Mouse (Mus musculus) adrenal gland, postnatal 14 days (tissue): ENCODE data around the gene Ptprd. TPM values are rescaled to one million over a fixed set of nuclear protein-coding genes. Genes with fewer than 3 reads are reported as not detected.

Experiments
- DNase-seq: peaks from one replicate; pipeline ENCODE4 v3.0.0; 2021; ENCODE audit warnings: mixed read lengths
- total RNA-seq: library from RNA; stranded (reverse); gene quantifications from 2 replicates; pipeline ENCODE4 v1.2.3, GENCODE M21; 2021

Ptprd gene
- total RNA-seq, 1 experiment from 2014 or later, result 101 TPM

GRCm38 (mm10) chr4:76014151-76014840 lies 2197.5 kb downstream of the Ptprd start:
- DNase-seq, result no peak

- no peak for DNase-seq
Measured at GRCm38 (mm10) chr4:76008580-76008979, 2203.2 kb downstream of the Ptprd start.

- DNase-seq, result no peak
Measured at GRCm38 (mm10) chr4:76007219-76007618, 2204.5 kb downstream of the Ptprd start.

GRCm38 (mm10) chr4:76006717-76007116 lies 2205.0 kb downstream of the Ptprd start:
- no peak for DNase-seq

GRCm38 (mm10) chr4:76004161-76004560 lies 2207.6 kb downstream of the Ptprd start:
- DNase-seq, result no peak

- DNase-seq, result no peak
Measured at GRCm38 (mm10) chr4:76000258-76000657, 2211.5 kb downstream of the Ptprd start.

- DNase-seq, result no peak
Measured at GRCm38 (mm10) chr4:75995841-75996240, 2215.9 kb downstream of the Ptprd start.

GRCm38 (mm10) chr4:75994576-75994975 lies 2217.2 kb downstream of the Ptprd start:
- DNase-seq, result no peak

- DNase-seq, result no peak
Measured at GRCm38 (mm10) chr4:75993092-75993491, 2218.7 kb downstream of the Ptprd start.

GRCm38 (mm10) chr4:75991621-75992245 lies 2220.0 kb downstream of the Ptprd start:
- DNase-seq, result peak; percentile 13

GRCm38 (mm10) chr4:75974728-75975127 lies 2237.0 kb downstream of the Ptprd start:
- DNase-seq, result no peak

- DNase-seq, result no peak
Measured at GRCm38 (mm10) chr4:75973322-75973721, 2238.4 kb downstream of the Ptprd start.

- no peak for DNase-seq
Measured at GRCm38 (mm10) chr4:75969961-75970360, 2241.8 kb downstream of the Ptprd start.

GRCm38 (mm10) chr4:75968618-75969017 lies 2243.1 kb downstream of the Ptprd start:
- DNase-seq, result no peak

- DNase-seq, result no peak
Measured at GRCm38 (mm10) chr4:75965810-75966209, 2246.0 kb downstream of the Ptprd start.

- no peak for DNase-seq
Measured at GRCm38 (mm10) chr4:75962916-75963315, 2248.8 kb downstream of the Ptprd start.

- no peak for DNase-seq
Measured at GRCm38 (mm10) chr4:75961865-75962264, 2249.9 kb downstream of the Ptprd start.

GRCm38 (mm10) chr4:75953349-75954060 lies 2258.3 kb downstream of the Ptprd start:
- no peak for DNase-seq

- no peak for DNase-seq
Measured at GRCm38 (mm10) chr4:75950582-75950981, 2261.2 kb downstream of the Ptprd start.

- DNase-seq, result no peak
Measured at GRCm38 (mm10) chr4:75894871-75895270, 2316.9 kb downstream of the Ptprd start.
